Mouse (Mus musculus): ENCODE data around the gene Cst3.

GRCm38 (mm10) chr2:148884738-148885137 lies 9.2 kb upstream of the Cst3 start:
- no peak for TF ChIP-seq MAFK (IDR thresholded peaks at IDR 0.05; ENCODE audit: insufficient read depth, low read depth, low read length)
- no peak for TF ChIP-seq ZC3H11A (IDR thresholded peaks at IDR 0.05; ENCODE audit: borderline replicate concordance, low read depth, low read length)
- no peak for TF ChIP-seq ZNF384 (IDR thresholded peaks at IDR 0.05; ENCODE audit: low read depth, low read length)
- no peak for TF ChIP-seq CHD2 (IDR thresholded peaks at IDR 0.05; ENCODE audit: low read depth, low read length)
- no peak for TF ChIP-seq HCFC1 (IDR thresholded peaks at IDR 0.05; ENCODE audit: borderline replicate concordance, insufficient read depth, low read length)

Measured in ES-E14 (cell line).